Mouse (Mus musculus) thymus, adult 2 months (tissue): ENCODE results near the gene Map4k1.

ENCODE experiments used
- CTCF ChIP-seq: fragments of 200-500 bp; IDR thresholded peaks from 2 replicates; pipeline ENCODE4 v1.5.1; 2012; ENCODE audit warnings: mild to moderate bottlenecking, control low read depth, low read length, moderate library complexity, borderline replicate concordance; ENCODE audit not compliant: control insufficient read depth, poor library complexity, insufficient read depth; ENCODE audit errors: extremely low read depth
- POLR2A ChIP-seq: fragments of 200-500 bp; IDR thresholded peaks from 2 replicates; pipeline ENCODE4 v1.6.1; 2012; ENCODE audit warnings: mild to moderate bottlenecking, low read length, control low read depth, moderate library complexity; ENCODE audit not compliant: control insufficient read depth, poor library complexity, insufficient read depth; ENCODE audit errors: extremely low read depth

DNA sequence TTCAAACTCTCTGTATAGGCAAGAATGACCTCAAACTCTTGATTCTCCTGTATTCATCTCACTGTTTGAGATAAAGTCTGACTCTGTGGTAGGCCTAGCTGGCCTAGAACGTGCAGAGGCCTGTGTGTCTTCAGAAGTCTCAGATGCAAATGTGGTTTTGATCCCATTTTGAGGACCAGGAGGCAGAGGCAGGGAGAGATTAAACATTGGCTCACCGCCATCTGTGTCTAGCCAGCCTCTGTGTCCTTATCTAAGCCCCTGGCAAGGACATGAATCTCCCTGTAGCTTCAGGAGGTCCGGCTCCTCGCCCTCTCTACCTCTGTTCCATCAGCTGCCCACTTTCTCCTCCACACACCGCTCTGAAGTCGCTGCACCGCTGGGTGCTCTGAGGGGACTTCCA is 34.6 kb downstream of the Map4k1 start:
- TF ChIP-seq CTCF (no peak), POLR2A (no peak)
